Mouse (Mus musculus) midbrain, embryonic 12.5 days (tissue): ENCODE data around the gene Zfp212. TPM values are rescaled to one million over a fixed set of nuclear protein-coding genes. Genes with fewer than 3 reads are reported as not detected.

Experiments used
- ATAC-seq: fragments of 200-750 bp; cut with Nextera tagmentation; 2 replicates; pipeline ENCODE4 v1.8.0; 2017; ENCODE audit warnings: low read depth, moderate TSS enrichment, moderate library complexity; ENCODE audit not compliant: low FRiP score
- H3K27ac ChIP-seq: fragments of 300-500 bp; sonication (generic); replicated peaks from 2 replicates; pipeline ENCODE4 v1.5.1; 2016; ENCODE audit warnings: mild to moderate bottlenecking
- H3K27me3 ChIP-seq: fragments of 300-500 bp; sonication (generic); 2 replicates; pipeline ENCODE4 v1.6.1; 2016; ENCODE audit warnings: mild to moderate bottlenecking
- H3K36me3 ChIP-seq: fragments of 300-500 bp; sonication (generic); 2 replicates; pipeline ENCODE4 v1.6.1; 2016
- H3K4me1 ChIP-seq: fragments of 300-500 bp; sonication (generic); 2 replicates; pipeline ENCODE4 v1.6.1; 2016
- H3K4me2 ChIP-seq: fragments of 300-500 bp; sonication (generic); replicated peaks from 2 replicates; pipeline ENCODE4 v1.6.1; 2016; ENCODE audit warnings: mild to moderate bottlenecking, moderate library complexity
- H3K4me3 ChIP-seq: fragments of 300-500 bp; sonication (generic); 2 replicates; pipeline ENCODE4 v1.5.1; 2016; ENCODE audit warnings: mild to moderate bottlenecking
- H3K9ac ChIP-seq: fragments of 300-500 bp; sonication (generic); replicated peaks from 2 replicates; pipeline ENCODE4 v1.6.1; 2016; ENCODE audit warnings: mild to moderate bottlenecking, moderate library complexity
- H3K9me3 ChIP-seq: fragments of 300-500 bp; sonication (generic); 2 replicates; pipeline ENCODE4 v1.6.1; 2016; ENCODE audit warnings: mild to moderate bottlenecking
- WGBS: fragments of 180-500 bp; shearing (Covaris S2); methylation state at CpG from one replicate; pipeline ENCODE4 v1.1.7; 2016; 5-methylcytosine and 5-hydroxymethylcytosine counted together
- polyA plus RNA-seq: library from polyadenylated mRNA; unstranded; fragments of >200 nt; fragmentation: Nextera tagmentation; extraction: Ambion mirVana; gene quantifications from 2 replicates; pipeline ENCODE4 v1.2.1, GENCODE M21; 2016

Zfp212 gene
- polyA plus RNA-seq, 1 experiment from 2014 or later = 21.2 TPM

DNA sequence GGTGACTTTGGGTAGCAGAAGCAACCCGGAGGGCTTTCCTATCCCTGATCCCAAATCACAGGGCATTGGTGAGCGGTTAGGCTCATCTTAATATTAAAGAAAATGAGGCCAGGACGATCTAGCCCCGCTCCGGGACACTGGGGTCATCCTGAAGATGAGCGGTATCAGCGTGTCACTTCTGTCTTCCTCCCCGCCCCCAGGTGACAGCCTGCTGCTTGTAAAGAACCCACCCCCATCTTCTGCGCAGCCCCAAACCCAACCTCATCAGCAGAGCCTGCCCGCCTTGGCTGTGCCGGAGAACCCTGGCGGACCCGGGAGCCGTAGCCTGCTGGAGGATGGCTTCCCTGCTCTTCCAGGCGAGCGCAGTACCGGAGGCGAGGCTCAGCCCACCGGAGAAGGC is 15.9 kb upstream of the Zfp212 start:
- no peak overlapping the region for H3K4me3 ChIP-seq
- 36% methylated on average over 19 of the region's 19 CpGs for WGBS
- peaks cover 82% of the 10 kb centered on the region for H3K36me3 ChIP-seq
- ATAC-seq = no peak
- H3K27ac ChIP-seq = no peak overlapping the region
- H3K27me3 ChIP-seq = peaks cover 31% of the 10 kb centered on the region
- H3K4me2 ChIP-seq = no peak overlapping the region
- no peak overlapping the region for H3K9ac ChIP-seq
- no peaks in the 10 kb centered on the region for H3K9me3 ChIP-seq
- H3K4me1 ChIP-seq = no peaks in the 10 kb centered on the region

DNA sequence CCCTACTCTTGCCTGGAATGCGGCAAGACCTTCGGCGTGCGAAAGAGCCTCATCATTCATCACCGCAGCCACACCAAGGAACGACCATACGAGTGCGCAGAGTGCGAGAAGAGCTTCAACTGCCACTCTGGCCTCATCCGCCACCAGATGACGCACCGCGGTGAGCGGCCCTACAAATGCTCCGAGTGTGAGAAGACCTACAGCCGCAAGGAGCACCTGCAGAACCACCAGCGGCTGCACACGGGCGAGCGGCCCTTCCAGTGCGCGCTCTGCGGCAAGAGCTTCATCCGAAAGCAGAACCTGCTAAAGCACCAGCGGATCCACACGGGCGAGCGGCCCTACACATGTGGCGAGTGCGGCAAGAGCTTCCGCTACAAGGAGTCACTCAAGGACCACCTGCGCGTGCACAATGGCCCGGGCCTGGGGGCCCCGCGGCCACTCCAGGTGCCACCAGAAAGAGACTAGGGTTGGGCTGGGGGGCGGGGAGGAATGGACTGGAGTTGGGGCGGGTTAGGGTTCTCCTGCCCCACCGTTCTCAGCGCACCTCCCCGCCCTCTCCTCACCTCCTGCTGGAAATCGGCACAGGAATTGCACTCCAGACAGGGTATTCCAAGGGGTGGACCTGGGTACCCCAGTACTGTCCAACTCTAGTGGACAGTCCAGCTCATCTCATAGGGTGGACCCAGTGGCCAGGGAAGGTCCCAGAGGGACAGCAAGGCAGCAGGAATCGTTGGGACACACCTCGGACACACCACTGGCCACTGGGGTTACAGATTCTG is 15.2 kb upstream of the Zfp212 start:
- no peak for ATAC-seq
- WGBS = 54% methylated on average over 44 of the region's 44 CpGs
- H3K9ac ChIP-seq = no peak overlapping the region
- H3K4me1 ChIP-seq = no peaks in the 10 kb centered on the region
- H3K4me3 ChIP-seq = no peak overlapping the region
- H3K9me3 ChIP-seq = no peaks in the 10 kb centered on the region
- H3K27ac ChIP-seq = no peak overlapping the region
- no peak overlapping the region for H3K4me2 ChIP-seq
- H3K27me3 ChIP-seq = peaks cover 31% of the 10 kb centered on the region
- H3K36me3 ChIP-seq = peaks cover 74% of the 10 kb centered on the region

DNA sequence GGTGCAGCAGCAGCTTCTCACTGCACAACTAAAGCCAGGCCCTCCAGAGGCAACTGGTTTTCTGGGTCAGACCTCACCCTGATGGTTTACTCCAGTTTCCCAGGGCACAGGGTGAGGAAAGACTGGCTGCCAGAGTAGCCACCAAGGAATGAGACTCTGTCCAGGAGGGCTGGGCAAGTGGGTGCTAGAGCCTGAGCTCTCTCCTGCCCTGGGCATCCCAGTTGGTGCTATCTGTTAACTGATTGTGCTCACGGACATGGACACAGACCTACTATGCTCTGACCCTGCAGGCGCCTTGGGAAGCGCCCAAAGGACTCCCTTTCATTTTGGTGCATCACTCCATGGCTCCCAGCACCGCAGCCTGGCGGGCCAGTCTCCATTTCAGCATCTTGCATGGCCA is 13.9 kb upstream of the Zfp212 start:
- Histone ChIP-seq H3K4me1 (no peaks in the 10 kb centered on the region), H3K4me2 (no peak overlapping the region), H3K4me3 (no peak overlapping the region), H3K27ac (no peak overlapping the region), H3K9me3 (no peaks in the 10 kb centered on the region), H3K27me3 (peaks cover 31% of the 10 kb centered on the region), H3K36me3 (peaks cover 62% of the 10 kb centered on the region), H3K9ac (no peak overlapping the region)
- no peak for ATAC-seq
- WGBS = 97% methylated on average over 5 of the region's 5 CpGs

DNA sequence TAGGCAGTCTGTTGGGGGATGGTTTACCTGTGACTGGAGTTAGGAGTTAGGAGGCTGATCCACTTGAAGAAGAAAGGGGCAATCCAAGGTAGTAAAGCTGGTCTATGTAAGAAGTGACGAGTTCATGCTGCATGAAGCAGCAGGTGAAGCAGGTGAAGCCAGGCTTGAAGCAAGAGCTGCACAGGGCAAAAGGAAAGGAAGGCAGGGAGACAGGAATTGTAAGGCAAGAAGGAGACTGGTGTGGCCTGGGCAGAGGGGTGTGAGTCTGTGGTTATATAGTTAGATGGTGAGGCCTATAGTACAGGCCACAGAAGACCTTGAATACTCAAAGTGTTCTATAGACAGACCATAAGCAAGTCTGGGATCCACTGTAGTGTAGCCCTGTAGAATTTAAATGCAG is 11.3 kb upstream of the Zfp212 start:
- H3K9ac ChIP-seq = no peak overlapping the region
- H3K4me2 ChIP-seq = no peak overlapping the region
- no peak overlapping the region for H3K4me3 ChIP-seq
- H3K4me1 ChIP-seq = no peaks in the 10 kb centered on the region
- H3K36me3 ChIP-seq = peaks cover 46% of the 10 kb centered on the region
- H3K27ac ChIP-seq = no peak overlapping the region
- no peaks in the 10 kb centered on the region for H3K9me3 ChIP-seq
- H3K27me3 ChIP-seq = peaks cover 15% of the 10 kb centered on the region
- no peak for ATAC-seq
- WGBS = 94% methylated on average over 1 of the region's 1 CpGs

DNA sequence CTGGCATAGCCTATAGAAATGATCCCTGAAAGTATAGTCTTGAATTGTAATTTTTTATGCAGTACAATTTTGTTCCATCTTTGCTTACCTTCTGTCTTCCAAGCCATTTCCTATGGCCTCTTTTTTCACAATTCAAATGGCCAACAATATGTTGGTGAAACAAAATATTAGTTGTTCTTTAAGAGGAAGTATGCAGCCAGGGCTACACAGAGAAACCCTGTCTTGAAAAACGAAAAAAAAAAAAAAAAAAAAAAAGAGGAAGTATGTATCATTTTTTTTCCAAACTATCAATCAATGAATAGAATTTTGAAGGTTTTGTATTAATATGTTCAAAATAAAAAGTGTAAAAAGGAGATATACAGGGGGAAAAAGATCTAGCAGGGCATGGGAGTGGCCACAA is 8.6 kb upstream of the Zfp212 start:
- H3K4me3 ChIP-seq = no peak overlapping the region
- H3K9ac ChIP-seq = no peak overlapping the region
- no peaks in the 10 kb centered on the region for H3K27me3 ChIP-seq
- WGBS = 67% methylated on average over 1 of the region's 1 CpGs
- no peaks in the 10 kb centered on the region for H3K9me3 ChIP-seq
- ATAC-seq = no peak
- no peaks in the 10 kb centered on the region for H3K4me1 ChIP-seq
- H3K27ac ChIP-seq = no peak overlapping the region
- H3K36me3 ChIP-seq = peaks cover 20% of the 10 kb centered on the region
- no peak overlapping the region for H3K4me2 ChIP-seq

DNA sequence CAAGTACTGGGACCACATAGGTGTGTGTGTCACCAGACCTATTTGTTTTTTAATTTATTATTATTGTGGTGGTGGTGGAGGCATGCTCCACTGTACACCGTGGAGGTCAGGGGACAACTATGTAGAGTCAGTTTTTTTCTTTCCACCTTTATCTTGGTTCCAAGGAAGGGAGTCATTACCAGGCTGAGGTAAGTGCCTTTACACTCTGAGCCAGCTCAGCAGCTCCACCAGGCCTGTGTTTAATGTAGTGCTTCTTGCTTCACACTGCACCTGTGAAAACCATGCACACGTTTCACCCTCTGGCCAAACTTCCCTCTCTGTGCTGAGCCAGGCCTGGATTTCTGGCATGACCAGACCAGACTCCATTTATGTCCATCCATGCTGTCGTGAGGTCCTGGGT is 7.3 kb upstream of the Zfp212 start:
- 74% methylated on average over 3 of the region's 3 CpGs for WGBS
- no peak overlapping the region for H3K4me2 ChIP-seq
- H3K27ac ChIP-seq = no peak overlapping the region
- H3K36me3 ChIP-seq = peaks cover 8% of the 10 kb centered on the region; the same call in 1 of the 2 replicates
- no peaks in the 10 kb centered on the region for H3K27me3 ChIP-seq
- H3K9me3 ChIP-seq = no peaks in the 10 kb centered on the region
- no peak overlapping the region for H3K9ac ChIP-seq
- no peaks in the 10 kb centered on the region for H3K4me1 ChIP-seq
- H3K4me3 ChIP-seq = no peak overlapping the region
- ATAC-seq = no peak

DNA sequence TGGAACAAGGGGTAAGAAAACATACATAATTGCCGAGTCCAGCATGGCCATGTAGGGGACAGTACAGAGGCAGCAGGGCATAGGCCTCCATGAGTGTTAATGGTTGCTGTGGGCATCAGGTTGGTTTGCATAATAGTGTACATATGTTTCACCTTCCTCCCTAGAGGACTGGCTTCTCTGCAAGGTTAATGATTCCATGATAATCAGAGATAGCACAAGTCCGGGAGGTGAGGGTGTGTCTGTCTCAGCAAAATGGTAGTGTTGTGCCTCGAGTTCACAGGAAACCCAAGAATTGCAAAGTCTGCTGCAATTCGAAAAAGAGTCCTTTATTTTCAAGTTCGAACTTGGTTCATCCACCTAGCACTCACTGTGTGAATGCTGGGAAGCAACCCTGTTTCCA is 3.2 kb upstream of the Zfp212 start:
- WGBS = 88% methylated on average over 5 of the region's 5 CpGs
- Histone ChIP-seq H3K36me3 (no peaks in the 10 kb centered on the region), H3K4me2 (no peak overlapping the region), H3K4me3 (no peak overlapping the region), H3K4me1 (peaks cover 14% of the 10 kb centered on the region), H3K27me3 (no peaks in the 10 kb centered on the region), H3K9me3 (no peaks in the 10 kb centered on the region), H3K27ac (no peak overlapping the region), H3K9ac (no peak overlapping the region)
- ATAC-seq = no peak

DNA sequence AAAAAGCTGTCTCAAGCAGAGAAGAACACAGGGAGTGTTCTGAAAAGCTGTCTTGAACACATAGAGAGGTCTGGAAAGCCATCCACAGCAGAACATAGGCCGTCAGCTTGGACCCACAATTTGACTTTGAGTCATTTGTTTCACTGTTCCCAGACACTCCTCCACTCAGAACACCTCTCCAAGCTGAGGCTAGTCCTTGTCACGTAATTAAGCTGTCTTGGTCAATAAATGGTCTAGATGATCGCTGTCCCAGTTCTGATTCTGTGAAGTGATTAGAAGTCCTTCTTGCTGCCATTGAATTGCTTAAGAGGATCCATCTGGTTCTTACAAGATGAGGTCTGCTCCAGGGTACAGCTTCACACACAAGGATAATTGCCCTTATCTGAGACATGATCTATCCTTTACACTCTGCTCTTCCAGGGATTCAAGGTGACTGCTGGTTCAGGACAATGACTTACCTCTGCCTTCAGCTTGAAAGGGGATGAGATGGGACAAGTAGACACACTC is 1.5 kb upstream of the Zfp212 start:
- WGBS = 79% methylated on average over 3 of the region's 3 CpGs
- Histone ChIP-seq H3K27ac (no peak overlapping the region), H3K9ac (no peak overlapping the region), H3K4me2 (no peak overlapping the region), H3K4me3 (no peak overlapping the region), H3K36me3 (no peaks in the 10 kb centered on the region), H3K9me3 (no peaks in the 10 kb centered on the region), H3K27me3 (no peaks in the 10 kb centered on the region), H3K4me1 (peaks cover 16% of the 10 kb centered on the region)
- ATAC-seq = no peak

DNA sequence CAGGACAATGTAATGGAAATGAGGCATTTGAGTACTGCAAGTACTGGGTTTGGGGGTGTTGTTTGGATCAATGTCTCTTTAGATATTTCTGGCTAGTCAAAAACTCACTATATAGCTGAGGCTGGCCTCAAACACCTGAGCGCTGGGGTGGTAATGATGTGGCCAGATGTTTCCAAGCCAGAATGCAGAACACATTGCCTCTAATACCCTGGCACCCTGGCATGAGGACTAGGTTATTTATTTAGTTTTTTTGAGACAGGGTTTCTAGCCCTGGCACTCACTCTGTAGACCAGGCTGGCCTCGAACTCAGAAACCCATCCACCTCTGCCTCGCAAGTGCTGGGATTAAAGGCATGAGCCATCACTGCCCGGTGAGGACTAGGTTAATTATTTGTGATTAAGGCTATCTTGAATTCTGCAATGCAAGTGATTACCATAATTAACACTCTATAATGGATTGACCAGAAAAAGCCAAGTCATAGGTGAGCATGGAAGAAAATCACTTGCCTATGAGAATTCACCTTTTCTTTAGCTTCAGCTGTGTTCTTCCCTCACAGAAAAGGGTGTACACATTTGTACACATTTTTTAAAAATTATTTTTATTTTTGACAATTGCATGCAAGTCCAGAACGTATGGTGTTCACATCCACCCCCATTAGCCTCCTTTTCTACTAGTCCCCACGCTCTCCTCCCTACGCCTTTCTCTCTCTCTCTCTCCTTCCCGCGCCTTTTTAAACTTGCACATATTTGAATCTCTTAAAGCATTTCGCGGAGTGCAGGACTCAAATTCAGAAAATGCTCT is 430 bp upstream of the Zfp212 start:
- ATAC-seq = peak; percentile 45; the same call in 1 of the 2 replicates
- H3K36me3 ChIP-seq = no peaks in the 10 kb centered on the region
- no peaks in the 10 kb centered on the region for H3K9me3 ChIP-seq
- peak overlapping the region; percentile 72 for H3K4me2 ChIP-seq
- WGBS = 29% methylated on average over 11 of the region's 11 CpGs
- peaks cover 16% of the 10 kb centered on the region for H3K4me1 ChIP-seq
- H3K4me3 ChIP-seq = peak overlapping the region; percentile 87
- no peaks in the 10 kb centered on the region for H3K27me3 ChIP-seq
- H3K27ac ChIP-seq = peak overlapping the region; percentile 96
- H3K9ac ChIP-seq = peak overlapping the region; percentile 82

DNA sequence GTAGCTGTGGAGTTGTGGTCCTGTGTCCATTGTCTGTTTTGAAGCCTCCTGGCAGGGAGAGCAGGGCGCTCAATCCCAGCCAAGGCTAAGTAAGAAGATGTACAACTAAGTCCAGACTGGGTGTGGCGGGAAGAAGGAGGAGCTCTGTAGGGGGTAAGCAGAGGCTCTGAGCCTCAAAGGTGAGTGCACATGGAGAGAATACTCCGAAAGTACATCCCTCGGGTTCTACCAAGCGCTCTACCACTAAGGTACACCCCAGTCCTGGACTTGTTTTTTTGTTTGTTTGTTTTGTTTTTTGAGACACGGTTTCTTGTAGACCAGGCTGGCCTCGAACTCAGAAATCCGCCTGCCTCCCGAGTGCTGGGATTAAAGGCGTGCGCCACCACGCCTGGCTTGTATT is 22.2 kb downstream of the Zfp212 start:
- Histone ChIP-seq H3K4me2 (peak overlapping the region; percentile 70), H3K4me3 (peak overlapping the region; percentile 45), H3K27me3 (peaks cover 6% of the 10 kb centered on the region; the same call in 1 of the 2 replicates), H3K4me1 (peaks cover 13% of the 10 kb centered on the region), H3K27ac (no peak overlapping the region), H3K9me3 (no peaks in the 10 kb centered on the region), H3K36me3 (peaks cover 12% of the 10 kb centered on the region; the same call in 1 of the 2 replicates), H3K9ac (no peak overlapping the region)
- 46% methylated on average over 12 of the region's 12 CpGs for WGBS
- no peak; the same call in 1 of the 2 replicates for ATAC-seq

DNA sequence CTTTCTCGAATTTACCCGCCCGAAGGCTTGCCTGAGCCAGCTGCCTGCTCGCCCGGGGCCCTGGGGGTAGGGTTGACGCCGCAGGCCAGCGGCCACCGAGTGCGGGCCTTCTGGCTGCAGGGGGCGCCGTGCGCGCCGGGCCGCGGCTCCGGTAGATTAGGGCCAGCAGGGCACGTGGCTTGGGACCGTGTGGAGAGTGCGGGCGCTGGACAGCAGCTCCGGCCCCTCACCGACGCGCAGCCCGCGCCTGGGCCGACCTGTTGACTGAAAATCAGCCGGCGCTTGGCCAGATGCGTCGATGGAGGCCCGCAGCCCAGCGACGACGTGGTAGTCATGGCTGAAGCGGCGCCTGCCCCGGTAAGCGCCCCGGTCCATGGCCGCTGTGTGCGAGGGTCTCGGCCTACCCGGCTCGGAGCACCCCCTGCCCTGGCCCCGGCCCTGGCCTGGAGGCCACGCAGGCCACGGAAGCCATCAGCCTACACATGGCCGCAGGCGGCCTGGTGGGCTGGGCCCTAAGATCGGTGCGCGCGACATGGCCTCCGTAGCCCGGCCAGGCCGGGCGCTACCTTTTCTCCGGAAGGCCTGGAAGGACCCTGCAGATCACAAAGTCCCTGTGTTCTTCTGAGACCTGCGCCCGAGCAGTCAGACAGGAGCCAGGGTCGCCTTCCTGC is 22.9 kb downstream of the Zfp212 start:
- Histone ChIP-seq H3K4me1 (peaks cover 13% of the 10 kb centered on the region), H3K4me2 (peak overlapping the region; percentile 70), H3K9ac (peak overlapping the region; percentile 62), H3K9me3 (no peaks in the 10 kb centered on the region), H3K27ac (no peak overlapping the region), H3K27me3 (peaks cover 6% of the 10 kb centered on the region; the same call in 1 of the 2 replicates), H3K36me3 (peaks cover 12% of the 10 kb centered on the region; the same call in 1 of the 2 replicates), H3K4me3 (peak overlapping the region; percentile 45)
- WGBS = 9% methylated on average over 62 of the region's 64 CpGs
- ATAC-seq = peak; percentile 94
